Comparison of ENCODE assay signal across 8 mouse cellular contexts in genomic region chr8:12430173-12430899, GRCm38 (mm10). TPM values are rescaled to one million over a fixed set of nuclear protein-coding genes. Genes with fewer than 3 reads are reported as not detected.
DNase-seq lines count a peak whose midpoint lies in the region; ATAC-seq and TF ChIP-seq lines count a peak whose summit lies in the region.
"Had no signal": no experiment of that assay in that cellular context is flagged by ENCODE, and none has a peak within 500 bp of the region (broad histone marks: within the 10 kb centered on the region; RNA-seq: fewer than 3 reads in every experiment).

No protein-coding gene starts in this region.

- peak; percentile 85 for DNase-seq in Muller cell, postnatal 12 days (ENCODE audit: inconsistent ontology term)
- peak; percentile 97 for DNase-seq in brain, embryonic 14.5 days (ENCODE audit: low read depth)

- no peak for TF ChIP-seq CTCF in brain, embryonic 14.5 days (IDR thresholded peaks at IDR 0.05; ENCODE audit: borderline replicate concordance, extremely low read depth, insufficient read depth, insufficient read length)

- peak overlapping the region; percentile 40 for H3K4me3 ChIP-seq in forebrain, embryonic 13.5 days
- peak overlapping the region; percentile 34 for H3K4me3 ChIP-seq in hindbrain, embryonic 13.5 days
- H3K4me3 ChIP-seq in limb, embryonic 15.5 days = peak overlapping the region; percentile 26; the same call in 1 of the 2 replicates
- H3K4me3 ChIP-seq in stomach, embryonic 14.5 days (ENCODE audit: low read depth, low read length) = peak overlapping the region; percentile 3; the same call in 1 of the 2 replicates
- H3K4me3 ChIP-seq: liver, embryonic 15.5 days had no signal

- H3K36me3 ChIP-seq in forebrain, embryonic 13.5 days (ENCODE audit: poor library complexity, severe bottlenecking) = peaks cover 8% of the 10 kb centered on the region
- H3K36me3 ChIP-seq in hindbrain, embryonic 13.5 days = no peaks in the 10 kb centered on the region
- no peaks in the 10 kb centered on the region for H3K36me3 ChIP-seq in limb, embryonic 15.5 days
- H3K36me3 ChIP-seq in stomach, embryonic 14.5 days (ENCODE audit: control insufficient read depth, insufficient read depth, low read length) = no peaks in the 10 kb centered on the region
- H3K36me3 ChIP-seq: liver, embryonic 15.5 days had no signal

- peak overlapping the region; percentile 77 for H3K4me2 ChIP-seq in forebrain, embryonic 13.5 days
- H3K4me2 ChIP-seq in hindbrain, embryonic 13.5 days = peak overlapping the region; percentile 57
- H3K4me2 ChIP-seq in limb, embryonic 15.5 days = peak overlapping the region; percentile 38
- H3K4me2 ChIP-seq in stomach, embryonic 14.5 days (replicated peaks; ENCODE audit: low read depth, low read length) = no peak overlapping the region
- H3K4me2 ChIP-seq: liver, embryonic 15.5 days had no signal

- ATAC-seq in forebrain, embryonic 13.5 days = peak; percentile 80
- ATAC-seq in hindbrain, embryonic 13.5 days (ENCODE audit: low FRiP score) = peak; percentile 82
- no peak for ATAC-seq in limb, embryonic 15.5 days (ENCODE audit: insufficient number of reproducible peaks, low FRiP score, low TSS enrichment, low read depth)
- ATAC-seq in stomach, embryonic 14.5 days (ENCODE audit: insufficient number of reproducible peaks, insufficient read depth, low FRiP score, low read depth) = no peak
- no peak for ATAC-seq in monocyte, adult 5-6 weeks (replicated peaks; ENCODE audit: insufficient number of reproducible peaks, low FRiP score, low TSS enrichment, poor library complexity, severe bottlenecking)

- peaks cover 82% of the 10 kb centered on the region for H3K4me1 ChIP-seq in forebrain, embryonic 13.5 days
- peaks cover 65% of the 10 kb centered on the region for H3K4me1 ChIP-seq in hindbrain, embryonic 13.5 days (replicated peaks)
- H3K4me1 ChIP-seq in limb, embryonic 15.5 days = peaks cover 33% of the 10 kb centered on the region
- H3K4me1 ChIP-seq in stomach, embryonic 14.5 days (ENCODE audit: control insufficient read depth, insufficient read depth, low read length) = 0 out of 2 replicates have a peak, but pooled peaks cover 3% of the 10 kb centered on the region
- H3K4me1 ChIP-seq: liver, embryonic 15.5 days had no signal

- H3K9me3 ChIP-seq in forebrain, embryonic 13.5 days (replicated peaks) = no peaks in the 10 kb centered on the region
- H3K9me3 ChIP-seq in hindbrain, embryonic 13.5 days = no peaks in the 10 kb centered on the region
- H3K9me3 ChIP-seq in limb, embryonic 15.5 days = no peaks in the 10 kb centered on the region
- no peaks in the 10 kb centered on the region for H3K9me3 ChIP-seq in stomach, embryonic 14.5 days (ENCODE audit: control insufficient read depth, low read depth, low read length)
- H3K9me3 ChIP-seq: liver, embryonic 15.5 days had no signal

- H3K9ac ChIP-seq in forebrain, embryonic 13.5 days = peak overlapping the region; percentile 72
- H3K9ac ChIP-seq in hindbrain, embryonic 13.5 days = peak overlapping the region; percentile 66
- H3K9ac ChIP-seq in limb, embryonic 15.5 days = no peak overlapping the region
- no peak overlapping the region for H3K9ac ChIP-seq in stomach, embryonic 14.5 days (replicated peaks; ENCODE audit: low read depth, low read length)
- H3K9ac ChIP-seq: liver, embryonic 15.5 days had no signal

- H3K27ac ChIP-seq in forebrain, embryonic 13.5 days = peak overlapping the region; percentile 95
- peak overlapping the region; percentile 82 for H3K27ac ChIP-seq in hindbrain, embryonic 13.5 days
- H3K27ac ChIP-seq in limb, embryonic 15.5 days = no peak overlapping the region
- no peak overlapping the region for H3K27ac ChIP-seq in stomach, embryonic 14.5 days (ENCODE audit: low read length)
- H3K27ac ChIP-seq: liver, embryonic 15.5 days had no signal

- WGBS in forebrain, embryonic 13.5 days = 2% methylated on average over 46 of the region's 46 CpGs
- WGBS in hindbrain, embryonic 13.5 days = 1% methylated on average over 46 of the region's 46 CpGs
- WGBS in limb, embryonic 15.5 days = 2% methylated on average over 46 of the region's 46 CpGs
- WGBS in stomach, embryonic 14.5 days = 2% methylated on average over 46 of the region's 46 CpGs

- peaks cover 23% of the 10 kb centered on the region; the same call in 1 of the 2 replicates for H3K27me3 ChIP-seq in forebrain, embryonic 13.5 days
- peaks cover 97% of the 10 kb centered on the region for H3K27me3 ChIP-seq in hindbrain, embryonic 13.5 days
- H3K27me3 ChIP-seq in limb, embryonic 15.5 days = peaks cover 96% of the 10 kb centered on the region
- H3K27me3 ChIP-seq in stomach, embryonic 14.5 days (ENCODE audit: control insufficient read depth, insufficient read depth, low read length) = peaks cover 68% of the 10 kb centered on the region

- 0 out of 2 replicates have a peak, but pooled peaks have one; percentile 14 for TF ChIP-seq POLR2A in brain, embryonic 14.5 days (IDR thresholded peaks at IDR 0.05; ENCODE audit: borderline replicate concordance, extremely low read depth, insufficient read depth, insufficient read length, poor library complexity, severe bottlenecking)

RNA-seq across cellular contexts. Expression of gene Sox1, which starts 35.2 kb away (rescaled TPM):
- polyA plus RNA-seq in brain, embryonic 14.5 days (2012; rRNA removed) = 23.5 and 30.1 TPM in 2 replicates
- 7.7 and 8.8 TPM in 2 replicates for polyA plus RNA-seq in forebrain, embryonic 13.5 days (2015; fragmentation: Nextera tagmentation; extraction: Ambion mirVana)
- 2.0 and 2.4 TPM in 2 replicates for polyA plus RNA-seq in hindbrain, embryonic 13.5 days (2015; fragmentation: Nextera tagmentation; extraction: Ambion mirVana)
- polyA plus RNA-seq in limb, embryonic 15.5 days (2015; fragmentation: Nextera tagmentation; extraction: Ambion mirVana) = not detected in 2 replicates
- polyA plus RNA-seq in stomach, embryonic 14.5 days (2014; fragmentation: Nextera tagmentation; extraction: Ambion mirVana) = not detected in 2 replicates
- not detected in 3 replicates for total RNA-seq in monocyte, adult 5-6 weeks (2017)
- polyA plus RNA-seq: liver, embryonic 15.5 days had no signal

Comparison
In these comparisons a context has a peak if more than half of its experiments do, and no peak if none do; other contexts are left out.
1. ATAC-seq: peak in forebrain, embryonic 13.5 days (single experiment) and hindbrain, embryonic 13.5 days (single experiment); none in limb, embryonic 15.5 days (single experiment), stomach, embryonic 14.5 days (single experiment) and monocyte, adult 5-6 weeks (single experiment).
2. H3K27ac ChIP-seq: peak in forebrain, embryonic 13.5 days (single experiment) and hindbrain, embryonic 13.5 days (single experiment); none in limb, embryonic 15.5 days (single experiment) and stomach, embryonic 14.5 days (single experiment).
3. H3K9ac ChIP-seq: peak in forebrain, embryonic 13.5 days (single experiment) and hindbrain, embryonic 13.5 days (single experiment); none in limb, embryonic 15.5 days (single experiment) and stomach, embryonic 14.5 days (single experiment).
4. Peak in every context shown above with its lines, with median percentiles within 50 percentile points of each other: H3K4me3 ChIP-seq.